Mouse (Mus musculus) kidney, postnatal 0 days (tissue): ENCODE results near the gene Igsf21. TPM values are rescaled to one million over a fixed set of nuclear protein-coding genes. Genes with fewer than 3 reads are reported as not detected.

Source experiments
- ATAC-seq: fragments of 200-750 bp; cut with Nextera tagmentation; replicated peaks from 2 replicates; pipeline ENCODE4 v1.8.0; 2017; ENCODE audit warnings: low read depth, moderate number of reproducible peaks, moderate TSS enrichment, moderate library complexity; ENCODE audit not compliant: low FRiP score
- DNase-seq: peaks from one replicate; pipeline ENCODE4 v3.0.0-alpha.2; 2016; ENCODE audit warnings: low spot score
- H3K27ac ChIP-seq: fragments of 300-500 bp; sonication (generic); 2 replicates; pipeline ENCODE4 v1.5.1; 2014; ENCODE audit warnings: mild to moderate bottlenecking
- H3K27me3 ChIP-seq: fragments of 300-500 bp; sonication (generic); 2 replicates; pipeline ENCODE4 v1.6.1; 2014; ENCODE audit warnings: low read length, mixed read lengths; ENCODE audit not compliant: insufficient read depth
- H3K36me3 ChIP-seq: fragments of 300-500 bp; sonication (generic); 2 replicates; pipeline ENCODE4 v1.6.1; 2014; ENCODE audit warnings: low read length, mixed read lengths; ENCODE audit not compliant: insufficient read depth
- H3K4me1 ChIP-seq: fragments of 300-500 bp; sonication (generic); replicated peaks from 2 replicates; pipeline ENCODE4 v1.6.1; 2014; ENCODE audit warnings: antibody characterized with exemption, low read length, mixed read lengths; ENCODE audit not compliant: insufficient read depth
- H3K4me2 ChIP-seq: fragments of 300-500 bp; sonication (generic); 2 replicates; pipeline ENCODE4 v1.6.1; 2014; ENCODE audit warnings: mild to moderate bottlenecking, low read length, moderate library complexity, mixed read lengths
- H3K4me3 ChIP-seq: fragments of 300-500 bp; sonication (generic); replicated peaks from 2 replicates; pipeline ENCODE4 v1.5.1; 2014; ENCODE audit warnings: low read depth, low read length
- H3K9ac ChIP-seq: fragments of 300-500 bp; sonication (generic); 2 replicates; pipeline ENCODE4 v1.6.1; 2014; ENCODE audit warnings: low read depth, low read length
- H3K9me3 ChIP-seq: fragments of 300-500 bp; sonication (generic); replicated peaks from 2 replicates; pipeline ENCODE4 v1.6.1; 2016; ENCODE audit warnings: low read length, inconsistent platforms, mixed read lengths
- CTCF ChIP-seq: IDR thresholded peaks from 2 replicates; pipeline ENCODE4 v1.5.1; 2016; ENCODE audit warnings: antibody characterized with exemption, low read depth, mild to moderate bottlenecking, moderate library complexity
- WGBS: fragments of 180-500 bp; shearing (Covaris S2); extraction: QIAGEN DNeasy Blood & Tissue Kit; methylation state at CpG from one replicate; pipeline ENCODE4 v1.1.7; 2014; 5-methylcytosine and 5-hydroxymethylcytosine counted together
- polyA plus RNA-seq: library from polyadenylated mRNA; unstranded; fragments of >200 nt; fragmentation: Nextera tagmentation; extraction: Ambion mirVana; gene quantifications from 2 replicates; pipeline ENCODE4 v1.2.1, GENCODE M21; 2015

The Igsf21 gene
- polyA plus RNA-seq, 1 experiment from 2014 or later = 1.3 TPM

- no peak overlapping the region for H3K4me2 ChIP-seq
- no peak for TF ChIP-seq CTCF
- no peak overlapping the region for H3K9ac ChIP-seq
- H3K27ac ChIP-seq = no peak overlapping the region
- H3K4me3 ChIP-seq = no peak overlapping the region
- ATAC-seq = no peak
- no peak for DNase-seq
- WGBS = 6% methylated on average over 8 of the region's 8 CpGs
- no peaks in the 10 kb centered on the region for H3K9me3 ChIP-seq
- H3K36me3 ChIP-seq = no peaks in the 10 kb centered on the region
- no peaks in the 10 kb centered on the region; the same call in 1 of the 2 replicates for H3K4me1 ChIP-seq
- peaks cover 58% of the 10 kb centered on the region for H3K27me3 ChIP-seq
Measured at GRCm38 (mm10) chr4:140248396-140248795, 1.8 kb upstream of the Igsf21 start.

DNA sequence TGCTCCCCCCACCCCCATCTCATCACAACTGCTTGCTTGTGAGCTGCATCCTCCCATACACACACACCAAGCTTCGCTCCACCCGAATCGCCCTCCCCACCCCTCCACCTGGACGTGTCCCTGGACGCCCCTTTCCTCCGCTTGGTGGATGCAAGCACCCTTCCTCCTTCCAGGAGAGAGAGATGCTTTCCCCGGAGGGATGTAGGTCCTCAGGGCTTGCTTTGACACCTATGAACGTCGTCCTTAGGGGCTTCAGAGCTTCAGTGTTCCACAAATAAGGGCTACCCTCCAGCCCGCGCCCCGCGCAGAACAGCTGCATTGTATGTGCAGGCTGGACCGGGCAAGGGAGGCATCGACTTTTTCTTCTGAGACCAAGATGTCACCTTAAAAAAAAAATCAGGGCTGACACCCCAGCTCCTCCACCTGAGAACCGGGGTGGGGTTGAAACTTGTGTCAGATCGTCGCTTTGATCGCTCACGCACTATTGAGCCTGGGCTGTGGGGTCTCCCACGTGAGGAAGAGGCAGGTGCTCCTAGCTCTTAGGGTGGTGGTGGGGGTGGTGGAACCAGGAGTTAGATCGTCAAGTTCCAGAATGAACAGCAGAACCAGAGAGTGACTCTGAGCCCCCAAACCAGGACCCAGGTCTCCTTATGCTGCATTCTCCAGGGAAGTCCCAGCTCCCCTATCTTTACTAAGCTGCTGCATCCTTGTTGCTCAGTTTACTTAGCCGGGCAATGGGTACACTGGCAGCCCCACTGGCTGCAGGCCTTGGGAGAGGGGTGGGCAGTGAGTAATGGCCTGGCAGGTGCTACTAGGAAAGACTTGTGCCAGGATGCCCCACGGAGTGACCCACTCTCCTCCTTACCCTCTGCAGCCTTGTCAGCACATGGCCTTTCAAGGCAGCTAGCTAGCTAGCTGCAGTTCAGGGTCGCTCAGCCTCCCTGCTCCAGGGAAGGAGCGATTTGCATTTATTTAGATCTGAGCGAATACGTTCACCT is 721 bp upstream of the Igsf21 start:
- no peak overlapping the region for H3K4me3 ChIP-seq

GRCm38 (mm10) chr4:140245286-140246179 is 1.1 kb downstream of the Igsf21 start:
- DNase-seq (peak; percentile 44), ATAC-seq (0 out of 2 replicates have a peak, but pooled peaks have one; percentile 17)
- H3K4me3 ChIP-seq = no peak overlapping the region
- H3K36me3 ChIP-seq = no peaks in the 10 kb centered on the region
- H3K4me2 ChIP-seq = 0 out of 2 replicates have a peak overlapping the region, but pooled peaks have one; percentile 36
- H3K4me1 ChIP-seq = no peaks in the 10 kb centered on the region; the same call in 1 of the 2 replicates
- TF ChIP-seq CTCF = peak; percentile 25; the same call in 1 of the 2 replicates
- no peak overlapping the region for H3K27ac ChIP-seq
- WGBS = 4% methylated on average over 23 of the region's 23 CpGs
- H3K9me3 ChIP-seq = no peaks in the 10 kb centered on the region
- H3K27me3 ChIP-seq = peaks cover 69% of the 10 kb centered on the region
- H3K9ac ChIP-seq = no peak overlapping the region

More for the DNA sequence above, 721 bp upstream of the Igsf21 start:
- no peak for DNase-seq
- no peaks in the 10 kb centered on the region; the same call in 1 of the 2 replicates for H3K4me1 ChIP-seq
- 10% methylated on average over 28 of the region's 28 CpGs for WGBS
- no peak for ATAC-seq
- no peaks in the 10 kb centered on the region for H3K36me3 ChIP-seq
- no peaks in the 10 kb centered on the region for H3K9me3 ChIP-seq
- no peak overlapping the region for H3K9ac ChIP-seq
- TF ChIP-seq CTCF = no peak
- peaks cover 69% of the 10 kb centered on the region for H3K27me3 ChIP-seq
- H3K4me2 ChIP-seq = peak overlapping the region; percentile 36; the same call in 1 of the 2 replicates
- H3K27ac ChIP-seq = no peak overlapping the region

GRCm38 (mm10) chr4:140244835-140245234 is 1.7 kb downstream of the Igsf21 start:
- ATAC-seq (no peak), DNase-seq (no peak)
- 2% methylated on average over 10 of the region's 10 CpGs for WGBS
- H3K4me1 ChIP-seq = no peaks in the 10 kb centered on the region; the same call in 1 of the 2 replicates
- no peak overlapping the region for H3K27ac ChIP-seq
- no peak overlapping the region for H3K4me2 ChIP-seq
- H3K27me3 ChIP-seq = peaks cover 69% of the 10 kb centered on the region
- H3K4me3 ChIP-seq = no peak overlapping the region
- no peaks in the 10 kb centered on the region for H3K36me3 ChIP-seq
- TF ChIP-seq CTCF = no peak
- no peaks in the 10 kb centered on the region for H3K9me3 ChIP-seq
- no peak overlapping the region for H3K9ac ChIP-seq

- Histone ChIP-seq H3K9me3 (no peaks in the 10 kb centered on the region), H3K4me2 (no peak overlapping the region), H3K27me3 (peaks cover 68% of the 10 kb centered on the region), H3K36me3 (no peaks in the 10 kb centered on the region), H3K4me3 (no peak overlapping the region), H3K4me1 (no peaks in the 10 kb centered on the region; the same call in 1 of the 2 replicates), H3K9ac (no peak overlapping the region), H3K27ac (no peak overlapping the region)
- ATAC-seq (no peak), DNase-seq (no peak)
- 0 out of 2 replicates have a peak, but pooled peaks have one; percentile 15 for TF ChIP-seq CTCF
- WGBS = 1% methylated on average over 40 of the region's 40 CpGs
Measured at GRCm38 (mm10) chr4:140244161-140244813, 2.3 kb downstream of the Igsf21 start.
